Mouse (Mus musculus) ovary, adult 18-20 months (tissue): ENCODE data around the gene Plekhg3.

ENCODE experiments used
- DNase-seq: peaks from one replicate; pipeline ENCODE4 v3.0.0; 2022; ENCODE audit warnings: low spot score, mixed read lengths

Gene Plekhg3

GRCm38 (mm10) chr12:76619847-76620246 lies 89.2 kb downstream of the Plekhg3 start:
- DNase-seq = no peak

- DNase-seq = no peak
These were observed 92.7 kb downstream of the Plekhg3 start for GRCm38 (mm10) chr12:76623374-76623773.
